13 mouse cellular contexts compared by ENCODE assay signal in the genomic region with DNA sequence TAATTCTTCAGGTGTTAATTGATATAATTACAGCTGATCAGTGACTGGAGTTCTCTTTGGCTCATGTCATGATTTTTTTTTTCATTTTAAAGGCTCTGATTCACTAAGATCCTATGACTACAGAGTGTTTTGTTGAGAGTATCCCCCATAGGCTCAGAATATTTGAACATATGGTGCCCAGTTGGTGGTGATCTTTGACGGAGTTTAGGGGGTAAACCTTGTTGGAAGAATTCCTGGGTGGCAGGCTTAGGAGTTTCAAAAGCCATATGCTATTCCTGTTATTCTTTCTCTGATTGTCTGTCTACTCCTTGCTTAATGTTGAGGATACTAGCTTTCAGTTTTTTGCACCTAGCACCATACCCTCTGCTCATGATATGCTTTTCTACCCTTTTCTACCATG.
"Had no signal": no experiment of that assay in that cellular context is flagged by ENCODE, and none has a peak within 500 bp of the region (broad histone marks: within the 10 kb centered on the region; RNA-seq: fewer than 3 reads in every experiment).

No protein-coding gene starts in this region.

- DNase-seq: kidney, adult 18-20 months; kidney, adult 9 months; kidney, postnatal 14 days; kidney, postnatal 4 days; left cerebral cortex, postnatal 4 days; lung, adult 2 months; lung, postnatal 14 days; lung, postnatal 4 days; midbrain, embryonic 14.5 days; right cerebral cortex, adult 18-20 months; right cerebral cortex, postnatal 25 days; spleen, adult 18-20 months; thymus, postnatal 36 days had no signal
